Mouse (Mus musculus): ENCODE results near the gene Pnrc2. TPM values are rescaled to one million over a fixed set of nuclear protein-coding genes. Genes with fewer than 3 reads are reported as not detected.

Gene Pnrc2
- total and polyA plus RNA-seq, 2 experiments from 2014 or later = 78.7 to 107 TPM

DNA sequence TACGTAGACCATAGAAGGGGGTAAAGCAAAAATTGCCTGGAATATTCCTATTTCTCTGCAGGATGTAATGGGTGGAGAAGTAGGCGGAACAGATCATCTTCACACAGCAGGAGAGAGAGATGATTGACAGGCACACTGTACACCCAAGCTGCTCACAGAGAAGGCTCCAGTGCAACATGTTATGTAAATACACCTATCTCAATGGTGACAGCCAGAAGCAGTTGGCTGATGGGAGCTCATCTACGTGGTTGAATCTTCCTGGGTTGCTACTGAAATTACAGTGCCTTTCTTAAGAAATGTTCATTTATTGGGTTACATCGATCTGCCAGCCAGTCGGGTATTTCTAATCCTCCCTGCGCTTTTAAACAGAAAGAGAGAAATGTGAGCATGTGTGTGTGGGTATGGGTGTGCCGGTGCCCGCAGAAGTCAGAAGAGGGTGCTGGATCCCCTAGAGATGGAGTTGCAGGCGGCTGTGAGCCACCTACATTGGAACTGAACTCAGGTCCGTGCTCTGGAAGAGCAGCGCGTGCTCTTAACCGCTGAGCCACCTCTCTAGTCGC is 19.6 kb downstream of the Pnrc2 start:
- TF ChIP-seq CTCF (IDR thresholded peaks at IDR 0.05; ENCODE audit: low read depth) (no peak), EP300 (IDR thresholded peaks at IDR 0.05; ENCODE audit: low read depth) (no peak)
- Histone ChIP-seq H3K27me3 (ENCODE audit: control insufficient read depth, insufficient read depth, low read length) (no peaks in the 10 kb centered on the region), H3K4me1 (ENCODE audit: control insufficient read depth, insufficient read depth) (peaks cover 31% of the 10 kb centered on the region), H3K4me3 (ENCODE audit: low read depth, low read length) (no peak overlapping the region), H3K27ac (ENCODE audit: low read depth) (no peak overlapping the region), H3K9ac (replicated peaks; ENCODE audit: low read depth, low read length) (no peak overlapping the region), H3K9me3 (replicated peaks; ENCODE audit: control insufficient read depth, low read length) (no peaks in the 10 kb centered on the region), H3K36me3 (replicated peaks; ENCODE audit: control insufficient read depth, insufficient read depth, low read length) (no peaks in the 10 kb centered on the region), H3K4me2 (ENCODE audit: low read depth, low read length) (no peak overlapping the region)
- DNase-seq (ENCODE audit: low spot score) (no peak), ATAC-seq (ENCODE audit: insufficient read depth, low read depth) (no peak)
- WGBS = 90% methylated on average over 14 of the region's 14 CpGs

DNA sequence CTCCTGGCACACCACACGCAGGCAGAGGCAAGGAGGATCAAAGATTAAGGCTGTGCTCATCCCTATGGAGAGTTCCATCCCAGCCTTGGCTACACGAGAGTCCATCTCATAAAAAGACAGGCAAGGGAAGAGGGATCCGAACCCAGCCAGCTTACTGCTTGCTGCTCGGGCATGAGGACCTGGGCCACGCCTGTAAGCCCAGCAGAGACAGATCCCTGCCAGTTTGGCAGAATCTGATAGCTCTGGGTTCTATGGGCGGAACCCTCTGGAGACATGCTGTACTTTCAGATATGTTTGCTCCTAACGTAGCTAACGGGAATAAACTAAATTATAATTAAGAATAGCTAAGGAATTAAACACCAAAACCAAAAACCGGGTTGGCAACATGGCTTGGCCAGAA is 21.7 kb downstream of the Pnrc2 start:
- H3K27me3 ChIP-seq (ENCODE audit: control insufficient read depth, insufficient read depth, low read length) = no peaks in the 10 kb centered on the region
- DNase-seq (ENCODE audit: low spot score) (no peak), ATAC-seq (ENCODE audit: insufficient read depth, low read depth) (no peak)
- 84% methylated on average over 9 of the region's 9 CpGs for WGBS
- H3K36me3 ChIP-seq (replicated peaks; ENCODE audit: control insufficient read depth, insufficient read depth, low read length) = no peaks in the 10 kb centered on the region
- no peak overlapping the region for H3K4me2 ChIP-seq (ENCODE audit: low read depth, low read length)
- no peak overlapping the region for H3K4me3 ChIP-seq (ENCODE audit: low read depth, low read length)
- H3K4me1 ChIP-seq (ENCODE audit: control insufficient read depth, insufficient read depth) = peaks cover 19% of the 10 kb centered on the region
- H3K9me3 ChIP-seq (replicated peaks; ENCODE audit: control insufficient read depth, low read length) = no peaks in the 10 kb centered on the region
- no peak overlapping the region for H3K9ac ChIP-seq (replicated peaks; ENCODE audit: low read depth, low read length)
- TF ChIP-seq EP300 (IDR thresholded peaks at IDR 0.05; ENCODE audit: low read depth) (no peak), CTCF (IDR thresholded peaks at IDR 0.05; ENCODE audit: low read depth) (no peak)
- no peak overlapping the region for H3K27ac ChIP-seq (ENCODE audit: low read depth)

DNA sequence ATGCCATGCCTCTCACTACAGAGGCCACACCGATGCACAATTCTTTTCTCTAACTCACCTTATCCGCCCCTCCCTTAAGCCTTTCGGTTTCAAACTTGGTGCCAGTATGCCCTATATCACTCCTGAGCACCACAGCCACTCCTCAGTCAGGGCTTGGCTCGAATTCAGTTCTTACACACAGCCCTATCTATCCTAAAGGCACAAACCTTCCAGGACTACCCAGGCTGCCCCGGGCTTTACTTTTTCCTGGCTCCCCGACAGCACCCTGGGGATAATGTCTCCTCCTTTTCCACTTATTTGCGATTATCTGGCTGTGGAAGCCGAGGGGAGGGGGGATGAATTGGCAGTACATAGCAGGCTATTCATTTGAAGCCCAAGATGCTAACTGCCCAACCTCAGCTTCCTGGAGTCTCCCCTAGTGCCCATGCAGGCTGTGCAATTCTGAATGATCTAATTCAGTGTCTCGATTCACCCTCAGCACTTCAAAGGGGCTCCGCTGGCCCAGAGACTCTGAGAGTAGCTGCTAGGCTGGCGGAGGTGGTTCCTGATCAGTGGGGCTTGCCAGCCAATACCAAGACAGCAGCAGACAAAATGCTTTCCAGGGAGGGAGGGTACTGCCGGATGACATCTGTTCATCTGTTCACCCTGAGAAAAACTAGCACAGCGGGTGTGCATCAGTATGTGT is 23.1 kb downstream of the Pnrc2 start:
- no peak for DNase-seq (ENCODE audit: low spot score)
- H3K36me3 ChIP-seq (replicated peaks; ENCODE audit: control insufficient read depth, insufficient read depth, low read length) = no peaks in the 10 kb centered on the region
- H3K4me1 ChIP-seq (ENCODE audit: control insufficient read depth, insufficient read depth) = peaks cover 20% of the 10 kb centered on the region
- no peak overlapping the region for H3K4me2 ChIP-seq (ENCODE audit: low read depth, low read length)
- H3K4me3 ChIP-seq (ENCODE audit: low read depth, low read length) = no peak overlapping the region
- H3K9ac ChIP-seq (replicated peaks; ENCODE audit: low read depth, low read length) = no peak overlapping the region
- no peaks in the 10 kb centered on the region for H3K27me3 ChIP-seq (ENCODE audit: control insufficient read depth, insufficient read depth, low read length)
- H3K27ac ChIP-seq (ENCODE audit: low read depth) = no peak overlapping the region; the same call in 1 of the 2 replicates
- H3K9me3 ChIP-seq (replicated peaks; ENCODE audit: control insufficient read depth, low read length) = no peaks in the 10 kb centered on the region
- TF ChIP-seq CTCF (IDR thresholded peaks at IDR 0.05; ENCODE audit: low read depth) (no peak), EP300 (IDR thresholded peaks at IDR 0.05; ENCODE audit: low read depth) (no peak)
- WGBS = 39% methylated on average over 13 of the region's 13 CpGs
- no peak for ATAC-seq (ENCODE audit: insufficient read depth, low read depth)

DNA sequence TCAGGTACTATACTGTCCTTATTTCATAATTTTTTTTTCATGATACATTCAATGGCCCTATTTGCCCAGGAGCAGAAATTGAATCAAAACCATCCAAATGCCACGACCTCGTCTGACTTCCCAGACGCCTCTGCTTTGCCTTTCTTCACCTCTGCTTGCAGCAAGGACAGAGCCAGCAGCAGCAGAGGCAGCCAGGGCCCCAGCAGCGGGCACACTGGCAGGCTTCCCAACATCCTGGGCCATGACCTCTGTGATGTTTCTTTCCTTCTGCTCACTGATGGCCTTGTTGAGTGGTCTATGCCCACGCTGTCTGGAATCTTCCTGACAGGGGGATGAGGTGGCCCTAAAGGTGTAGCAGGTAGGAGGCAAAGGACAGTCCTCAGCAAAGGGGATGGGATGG is 26.1 kb downstream of the Pnrc2 start:
- Histone ChIP-seq H3K27me3 (ENCODE audit: control insufficient read depth, insufficient read depth, low read length) (no peaks in the 10 kb centered on the region), H3K4me1 (ENCODE audit: control insufficient read depth, insufficient read depth) (peaks cover 13% of the 10 kb centered on the region), H3K4me3 (ENCODE audit: low read depth, low read length) (no peak overlapping the region), H3K4me2 (ENCODE audit: low read depth, low read length) (no peak overlapping the region), H3K36me3 (replicated peaks; ENCODE audit: control insufficient read depth, insufficient read depth, low read length) (no peaks in the 10 kb centered on the region), H3K9ac (replicated peaks; ENCODE audit: low read depth, low read length) (no peak overlapping the region), H3K27ac (ENCODE audit: low read depth) (no peak overlapping the region), H3K9me3 (replicated peaks; ENCODE audit: control insufficient read depth, low read length) (no peaks in the 10 kb centered on the region)
- 14% methylated on average over 5 of the region's 5 CpGs for WGBS
- TF ChIP-seq EP300 (IDR thresholded peaks at IDR 0.05; ENCODE audit: low read depth) (no peak), CTCF (IDR thresholded peaks at IDR 0.05; ENCODE audit: low read depth) (no peak)
- ATAC-seq (ENCODE audit: insufficient read depth, low read depth) (peak; percentile 78; the same call in 1 of the 2 replicates), DNase-seq (ENCODE audit: low spot score) (no peak)

DNA sequence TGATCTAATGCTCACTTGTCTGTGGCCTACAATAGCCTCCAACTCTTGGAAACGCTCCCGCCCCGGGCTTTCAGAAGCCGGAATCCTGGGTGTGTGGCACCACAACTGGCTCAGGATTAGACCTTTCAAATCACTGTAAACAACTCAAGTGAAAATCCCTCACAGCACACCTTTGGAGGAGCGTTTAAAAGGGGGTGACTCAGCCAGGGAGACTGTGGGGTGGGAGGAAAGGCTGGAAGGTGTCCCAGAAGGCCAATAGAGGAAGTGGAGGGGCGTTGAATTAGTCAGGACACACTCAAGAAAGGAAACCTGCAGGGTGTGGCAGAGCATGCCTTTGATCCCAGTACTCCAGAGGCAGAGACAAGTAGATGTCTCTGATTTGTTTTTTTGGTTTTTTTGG is 29.2 kb downstream of the Pnrc2 start:
- TF ChIP-seq CTCF (IDR thresholded peaks at IDR 0.05; ENCODE audit: low read depth) (no peak), EP300 (IDR thresholded peaks at IDR 0.05; ENCODE audit: low read depth) (no peak)
- no peak for DNase-seq (ENCODE audit: low spot score)
- no peak overlapping the region for H3K27ac ChIP-seq (ENCODE audit: low read depth)
- H3K9me3 ChIP-seq (replicated peaks; ENCODE audit: control insufficient read depth, low read length) = no peaks in the 10 kb centered on the region
- H3K9ac ChIP-seq (replicated peaks; ENCODE audit: low read depth, low read length) = no peak overlapping the region
- peaks cover 9% of the 10 kb centered on the region for H3K4me1 ChIP-seq (ENCODE audit: control insufficient read depth, insufficient read depth)
- no peaks in the 10 kb centered on the region for H3K27me3 ChIP-seq (ENCODE audit: control insufficient read depth, insufficient read depth, low read length)
- WGBS = 78% methylated on average over 6 of the region's 6 CpGs
- no peaks in the 10 kb centered on the region for H3K36me3 ChIP-seq (replicated peaks; ENCODE audit: control insufficient read depth, insufficient read depth, low read length)
- ATAC-seq (ENCODE audit: insufficient read depth, low read depth) = no peak
- H3K4me3 ChIP-seq (ENCODE audit: low read depth, low read length) = no peak overlapping the region
- no peak overlapping the region for H3K4me2 ChIP-seq (ENCODE audit: low read depth, low read length)
